Mouse (Mus musculus): Measurements from ENCODE around the gene Smim13.

- TF ChIP-seq MAFK (IDR thresholded peaks at IDR 0.05; ENCODE audit: insufficient read depth, low read depth, low read length) (no peak), HCFC1 (IDR thresholded peaks at IDR 0.05; ENCODE audit: borderline replicate concordance, insufficient read depth, low read length) (no peak), ZNF384 (IDR thresholded peaks at IDR 0.05; ENCODE audit: low read depth, low read length) (no peak), ZC3H11A (IDR thresholded peaks at IDR 0.05; ENCODE audit: borderline replicate concordance, low read depth, low read length) (no peak)
These were observed 30.6 kb upstream of the Smim13 start for GRCm38 (mm10) chr13:41219056-41219455.
